Mouse (Mus musculus) spleen, adult 2 months (tissue): ENCODE data around the gene Tpcn1.
"Not testable (repeated sequence)": the region's sequence is repeated elsewhere in the genome, so short reads cannot be mapped to it uniquely, and the experiment has no call there.

ENCODE experiments used
- CTCF ChIP-seq: fragments of 200-500 bp; IDR thresholded peaks from 2 replicates; pipeline ENCODE4 v1.5.1; 2011; ENCODE audit warnings: mild to moderate bottlenecking, inconsistent platforms; ENCODE audit not compliant: insufficient read depth, insufficient read length, insufficient replicate concordance; ENCODE audit errors: extremely low read depth
- POLR2A ChIP-seq: fragments of 200-500 bp; IDR thresholded peaks from 2 replicates; pipeline ENCODE4 v1.6.1; 2011; ENCODE audit warnings: low read depth, low read length, inconsistent platforms

DNA sequence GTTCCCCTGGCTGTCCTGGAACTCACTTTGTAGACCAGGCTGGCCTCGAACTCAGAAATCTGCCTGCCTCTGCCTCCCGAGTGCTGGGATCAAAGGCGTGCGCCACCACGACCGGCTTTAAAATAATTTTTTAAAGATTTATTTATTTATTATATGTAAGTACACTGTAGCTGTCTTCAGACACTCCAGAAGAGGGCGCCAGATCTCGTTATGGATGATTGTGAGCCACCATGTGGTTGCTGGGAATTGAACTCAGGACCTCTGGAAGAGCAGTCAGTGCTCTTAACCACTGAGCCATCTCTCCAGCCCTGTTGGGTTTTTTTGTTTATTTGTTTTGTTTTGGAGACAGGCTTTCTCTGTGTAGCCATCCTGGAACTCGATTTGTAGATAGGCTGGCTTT, 87.9 kb downstream of the Tpcn1 start:
- TF ChIP-seq POLR2A, CTCF: not testable (repeated sequence)
